ENCODE assay signal across 8 mouse cellular contexts in the genomic region with DNA sequence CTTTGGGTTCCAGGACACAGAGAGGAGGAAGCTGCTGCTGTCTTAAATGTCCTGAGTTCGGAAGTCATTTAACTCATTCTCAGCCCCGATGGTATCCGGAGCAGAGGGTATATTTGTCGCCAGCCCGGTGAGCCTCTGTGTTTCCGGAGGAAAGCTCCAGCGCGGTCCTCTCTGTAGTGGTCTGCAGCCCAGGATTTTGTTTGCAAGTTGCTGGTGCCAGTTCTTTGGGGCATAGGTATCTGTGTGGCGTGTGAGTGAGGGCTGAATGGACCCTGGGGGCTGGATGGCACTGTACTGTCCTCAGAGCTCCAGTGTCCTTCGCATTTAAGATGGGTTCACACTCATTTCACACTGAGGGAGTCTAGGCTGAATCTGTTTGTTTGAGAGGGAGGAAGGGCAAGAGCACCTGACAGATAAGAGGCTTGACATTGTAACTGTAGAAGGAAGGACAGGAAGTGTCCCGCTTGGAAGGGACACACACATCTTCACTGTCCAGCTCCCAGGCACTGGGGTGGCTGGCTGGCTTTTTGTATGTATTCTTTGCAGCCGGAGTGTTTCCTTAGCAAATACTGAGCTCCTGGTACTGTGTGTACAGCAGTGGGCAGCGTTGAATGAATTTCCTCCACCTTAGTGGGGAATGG. TPM values are rescaled to one million over a fixed set of nuclear protein-coding genes. Genes with fewer than 3 reads are reported as not detected.
A peak's percentile ranks its signal among the peaks of the same experiment; 100 is the strongest.
DNase-seq lines count a peak whose midpoint lies in the region; ATAC-seq lines count a peak whose summit lies in the region.

No protein-coding gene starts in this region.

- H3K4me1 ChIP-seq in liver, embryonic 16.5 days (ENCODE audit: control insufficient read depth, low read depth, low read length): peaks cover 11% of the 10 kb centered on the region
- H3K4me1 ChIP-seq in stomach, embryonic 15.5 days: peaks cover 43% of the 10 kb centered on the region

- intact Hi-C loops in heart, postnatal 10 days (cut with DNase I): no loop called here
- intact Hi-C loops in gastrocnemius, postnatal 36 days (cut with DNase I): no loop called here

- peak overlapping the region; percentile 18; the same call in 1 of the 2 replicates for H3K4me3 ChIP-seq in liver, embryonic 16.5 days (ENCODE audit: low read depth, low read length)
- H3K4me3 ChIP-seq in stomach, embryonic 15.5 days (replicated peaks): peak overlapping the region; percentile 39

- no peaks in the 10 kb centered on the region for H3K36me3 ChIP-seq in liver, embryonic 16.5 days (ENCODE audit: control insufficient read depth, insufficient read depth)
- H3K36me3 ChIP-seq in stomach, embryonic 15.5 days: no peaks in the 10 kb centered on the region

- no peak overlapping the region for H3K27ac ChIP-seq in liver, embryonic 16.5 days (ENCODE audit: low read length)
- peak overlapping the region; percentile 90 for H3K27ac ChIP-seq in stomach, embryonic 15.5 days

- 13% methylated on average over 13 of the region's 13 CpGs for whole genome bisulfite sequencing in liver, embryonic 16.5 days (ENCODE audit: insufficient replicate concordance)
- WGBS in stomach, embryonic 15.5 days: 30% methylated on average over 13 of the region's 13 CpGs

- peak overlapping the region; percentile 1; the same call in 1 of the 2 replicates for H3K4me2 ChIP-seq in liver, embryonic 16.5 days (ENCODE audit: low read depth, low read length)
- H3K4me2 ChIP-seq in stomach, embryonic 15.5 days: peak overlapping the region; percentile 57

- H3K9ac ChIP-seq in liver, embryonic 16.5 days (ENCODE audit: low read depth, low read length): no peak overlapping the region
- peak overlapping the region; percentile 7 for H3K9ac ChIP-seq in stomach, embryonic 15.5 days

- no peak for ATAC-seq in liver, embryonic 16.5 days (ENCODE audit: low read depth)
- no peak for ATAC-seq in stomach, embryonic 15.5 days (ENCODE audit: insufficient read depth, low FRiP score, low read depth)

- no peaks in the 10 kb centered on the region for H3K27me3 ChIP-seq in liver, embryonic 16.5 days (ENCODE audit: control insufficient read depth, insufficient read depth, low read depth, low read length)
- H3K27me3 ChIP-seq in stomach, embryonic 15.5 days (replicated peaks): no peaks in the 10 kb centered on the region

- DNase-seq in urinary bladder, postnatal 14 days (ENCODE audit: low spot score): peak; percentile 9
- DNase-seq in urinary bladder, postnatal 4 days (ENCODE audit: low spot score in 2 of 2): no peak
- peak; percentile 42 to 53 for DNase-seq in heart, postnatal 10 days
- no peak for DNase-seq in spleen, postnatal 4 days (ENCODE audit: low spot score in 2 of 2)
- no peak for DNase-seq in adrenal gland, postnatal 10 days
- no peak for DNase-seq in gastrocnemius, postnatal 36 days

- no peaks in the 10 kb centered on the region for H3K9me3 ChIP-seq in liver, embryonic 16.5 days (replicated peaks; ENCODE audit: control insufficient read depth, low read length)
- H3K9me3 ChIP-seq in stomach, embryonic 15.5 days: no peaks in the 10 kb centered on the region

RNA-seq across cellular contexts. Expression of a gene that starts 41.4 kb away (rescaled TPM):
- not detected for total RNA-seq in heart, postnatal 10 days (2021)
- not detected in 2 replicates for polyA plus RNA-seq in liver, embryonic 16.5 days (2015; fragmentation: Nextera tagmentation; extraction: Ambion mirVana)
- polyA plus RNA-seq in stomach, embryonic 15.5 days (2015; fragmentation: Nextera tagmentation; extraction: Ambion mirVana): not detected in 2 replicates
- total RNA-seq in adrenal gland, postnatal 10 days (2021): not detected
- total RNA-seq in gastrocnemius, postnatal 36 days (2021): not detected

Comparison
In these comparisons a context has a peak if more than half of its experiments do, and no peak if none do; other contexts are left out.
1. DNase-seq: peak in urinary bladder, postnatal 14 days (single experiment) and heart, postnatal 10 days (2 of 2); none in urinary bladder, postnatal 4 days (0 of 2), spleen, postnatal 4 days (0 of 2), adrenal gland, postnatal 10 days (single experiment) and gastrocnemius, postnatal 36 days (0 of 2).